Mouse (Mus musculus) C2C12 (cell line): Measurements from ENCODE around the gene Adap1.

Experiments used
- CTCF ChIP-seq: IDR thresholded peaks from one replicate; pipeline ENCODE4 v1.5.1; 2011; ENCODE audit not compliant: control insufficient read depth, insufficient read depth, insufficient read length
- FOSL1 ChIP-seq: IDR thresholded peaks from one replicate; pipeline ENCODE4 v1.8.0; 2011; ENCODE audit warnings: mild to moderate bottlenecking, low read length; ENCODE audit not compliant: poor library complexity, insufficient read depth, severe bottlenecking
- MAX ChIP-seq: IDR thresholded peaks from one replicate; pipeline ENCODE4 v1.6.1; 2011; ENCODE audit warnings: mild to moderate bottlenecking, control low read depth
- MYOD1 ChIP-seq: IDR thresholded peaks from one replicate; pipeline ENCODE4 v1.6.1; 2011; ENCODE audit warnings: low read depth; ENCODE audit not compliant: control insufficient read depth, insufficient read length
- USF1 ChIP-seq: IDR thresholded peaks from one replicate; pipeline ENCODE4 v1.6.1; 2011; ENCODE audit warnings: low read depth, mild to moderate bottlenecking, control low read depth, moderate library complexity

GRCm38 (mm10) chr5:139270806-139271521 is 54.5 kb downstream of the Adap1 start:
- TF ChIP-seq CTCF: no peak
- TF ChIP-seq MYOD1: no peak
- TF ChIP-seq USF1: no peak
- no peak for TF ChIP-seq MAX
- no peak for TF ChIP-seq FOSL1
